Mouse (Mus musculus): ENCODE data around the gene Helq.

Gene Helq

GRCm38 (mm10) chr5:100798165-100798860 is at the start of gene Helq, which contains the start of gene Mrps18c:
Gene Helq, minus strand, starts transcription at chr5:100798598.
Gene Mrps18c, plus strand, starts transcription at chr5:100798627.
- in situ Hi-C loops (cut with MboI, MseI), result loop anchor here in 1 of 2 experiments (10.0 kb wide), 1 partner anchor 254 kb away; no protein-coding TSS in a partner anchor

GRCm38 (mm10) chr5:100847143-100847542 is 48.7 kb upstream of the Helq start:
- in situ Hi-C loops (cut with MboI, MseI), result no loop called here

- in situ Hi-C loops (cut with MboI, MseI), result no loop called here
Measured at GRCm38 (mm10) chr5:100846599-100846920, 48.2 kb upstream of the Helq start.

GRCm38 (mm10) chr5:100845848-100846598 is 47.6 kb upstream of the Helq start:
- in situ Hi-C loops (cut with MboI, MseI), result no loop called here

- in situ Hi-C loops (cut with MboI, MseI), result no loop called here
Measured at GRCm38 (mm10) chr5:100845485-100845847, 47.1 kb upstream of the Helq start, which contains the start of gene Gpat3. Gene Gpat3, plus strand, starts transcription at chr5:100845713.

GRCm38 (mm10) chr5:100844485-100844884 is 46.1 kb upstream of the Helq start:
- in situ Hi-C loops (cut with MboI, MseI), result no loop called here

GRCm38 (mm10) chr5:100837907-100838306 is 39.5 kb upstream of the Helq start:
- in situ Hi-C loops (cut with MboI, MseI), result no loop called here

- in situ Hi-C loops (cut with MboI, MseI), result no loop called here
Measured at GRCm38 (mm10) chr5:100835862-100836538, 37.6 kb upstream of the Helq start.

- in situ Hi-C loops (cut with MboI, MseI), result no loop called here
Measured at GRCm38 (mm10) chr5:100833841-100834240, 35.4 kb upstream of the Helq start.

- in situ Hi-C loops (cut with MboI, MseI), result no loop called here
Measured at GRCm38 (mm10) chr5:100832680-100833079, 34.3 kb upstream of the Helq start.

- in situ Hi-C loops (cut with MboI, MseI), result no loop called here
Measured at GRCm38 (mm10) chr5:100828701-100829100, 30.3 kb upstream of the Helq start.

- in situ Hi-C loops (cut with MboI, MseI), result no loop called here
Measured at GRCm38 (mm10) chr5:100826531-100826930, 28.1 kb upstream of the Helq start.

GRCm38 (mm10) chr5:100825975-100826374 is 27.6 kb upstream of the Helq start:
- in situ Hi-C loops (cut with MboI, MseI), result no loop called here

GRCm38 (mm10) chr5:100822826-100823225 is 24.4 kb upstream of the Helq start:
- in situ Hi-C loops (cut with MboI, MseI), result loop anchor here (5.0 to 25.0 kb wide), 2 partner anchors 89 to 861 kb away; no protein-coding TSS in a partner anchor

- in situ Hi-C loops (cut with MboI, MseI), result loop anchor here (5.0 to 25.0 kb wide), 2 partner anchors 91 to 859 kb away; no protein-coding TSS in a partner anchor
Measured at GRCm38 (mm10) chr5:100821375-100821774, 23.0 kb upstream of the Helq start.

GRCm38 (mm10) chr5:100820483-100821184 is 22.2 kb upstream of the Helq start, which contains the start of gene Abraxas1:
Gene Abraxas1, minus strand, starts transcription at chr5:100820965.
- in situ Hi-C loops (cut with MboI, MseI), result loop anchor here (5.0 to 25.0 kb wide), 2 partner anchors 92 to 858 kb away; no protein-coding TSS in a partner anchor

GRCm38 (mm10) chr5:100819568-100820480 is 21.4 kb upstream of the Helq start:
- in situ Hi-C loops (cut with MboI, MseI), result loop anchor here (5.0 to 25.0 kb wide), 2 partner anchors 92 to 858 kb away; no protein-coding TSS in a partner anchor

GRCm38 (mm10) chr5:100818341-100818740 is 19.9 kb upstream of the Helq start:
- in situ Hi-C loops (cut with MboI, MseI), result loop anchor here in 1 of 2 experiments (25.0 kb wide), 1 partner anchor 856 kb away; no protein-coding TSS in a partner anchor

- in situ Hi-C loops (cut with MboI, MseI), result loop anchor here in 1 of 2 experiments (10.0 kb wide), 1 partner anchor 249 kb away; no protein-coding TSS in a partner anchor
Measured at GRCm38 (mm10) chr5:100794084-100794483, 4.3 kb downstream of the Helq start.

GRCm38 (mm10) chr5:100792261-100792660 is 6.1 kb downstream of the Helq start:
- in situ Hi-C loops (cut with MboI, MseI), result loop anchor here in 1 of 2 experiments (10.0 kb wide), 1 partner anchor 247 kb away; no protein-coding TSS in a partner anchor
